Mouse (Mus musculus): ENCODE results near the gene Tmc4.

DNA sequence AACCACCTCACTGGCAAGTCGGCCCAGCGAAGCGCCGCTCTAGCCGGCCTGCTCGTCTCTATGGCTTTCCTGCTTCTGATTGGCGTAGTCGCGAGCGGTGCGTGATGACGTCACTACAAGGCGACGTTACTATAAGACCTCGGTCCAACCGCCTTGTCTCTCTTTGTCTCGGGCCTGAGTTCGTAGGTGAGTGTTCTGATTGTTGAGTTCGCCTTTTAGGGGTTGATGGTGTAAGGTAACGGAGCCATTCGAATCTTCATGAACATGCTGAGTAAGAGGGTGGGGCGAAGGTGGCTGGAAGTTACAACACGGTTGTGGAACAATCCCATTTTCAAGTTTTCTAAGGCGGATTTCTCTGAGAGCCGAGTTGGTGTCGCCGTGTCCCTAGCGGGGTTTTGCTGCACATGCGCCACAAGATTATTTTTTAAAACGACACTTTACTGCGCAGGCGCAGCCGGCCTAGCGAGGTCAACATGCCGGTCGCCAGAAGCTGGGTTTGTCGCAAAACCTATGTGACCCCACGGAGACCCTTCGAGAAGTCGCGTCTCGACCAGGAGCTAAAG is 26.6 kb upstream of the Tmc4 start, which contains the start of gene Rps9:
- TF ChIP-seq GATA1 (IDR thresholded peaks at IDR 0.05; ENCODE audit: low read length): no peak
- no peak for TF ChIP-seq TAL1 (IDR thresholded peaks at IDR 0.05; ENCODE audit: low read length)
